Mouse (Mus musculus) frontal cortex, postnatal 14 days (tissue): ENCODE results near the gene Stard7.

Experiments used
- DNase-seq, 2 experiments: peaks; one replicate each; pipeline ENCODE4 v3.0.0; 2022; ENCODE audit warnings: low spot score in 2 of 2

Stard7 gene

DNA sequence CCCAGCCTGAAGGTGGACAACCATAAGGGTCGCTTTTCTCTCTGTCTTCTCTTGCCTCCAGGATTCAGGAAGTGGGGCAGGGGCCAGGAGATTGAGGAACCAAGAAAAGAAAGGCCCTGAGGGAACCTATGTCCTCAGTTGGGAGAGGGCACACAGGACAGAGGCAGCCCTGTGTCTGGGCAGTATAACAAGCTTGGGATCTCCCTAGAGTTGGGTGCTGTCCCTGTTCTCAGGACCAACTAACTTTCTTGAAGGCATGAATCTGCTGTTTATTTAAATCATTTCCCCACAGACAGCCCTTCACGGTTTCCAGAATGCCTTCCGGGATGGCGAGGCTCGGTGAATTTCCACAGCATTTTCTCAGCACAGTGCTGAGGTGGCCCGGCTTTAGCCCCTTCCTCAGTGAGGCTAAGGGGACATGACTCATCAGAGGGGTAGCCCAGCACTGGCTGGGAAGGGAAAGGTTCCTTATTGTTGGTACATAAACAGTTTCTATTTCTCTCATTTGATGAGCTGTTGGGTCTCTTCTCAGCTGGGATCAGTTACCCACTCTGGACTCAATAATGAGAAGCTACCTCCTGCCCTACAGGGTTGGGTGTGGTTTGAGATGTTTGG, 52.8 kb downstream of the Stard7 start:
- no peak for DNase-seq

DNA sequence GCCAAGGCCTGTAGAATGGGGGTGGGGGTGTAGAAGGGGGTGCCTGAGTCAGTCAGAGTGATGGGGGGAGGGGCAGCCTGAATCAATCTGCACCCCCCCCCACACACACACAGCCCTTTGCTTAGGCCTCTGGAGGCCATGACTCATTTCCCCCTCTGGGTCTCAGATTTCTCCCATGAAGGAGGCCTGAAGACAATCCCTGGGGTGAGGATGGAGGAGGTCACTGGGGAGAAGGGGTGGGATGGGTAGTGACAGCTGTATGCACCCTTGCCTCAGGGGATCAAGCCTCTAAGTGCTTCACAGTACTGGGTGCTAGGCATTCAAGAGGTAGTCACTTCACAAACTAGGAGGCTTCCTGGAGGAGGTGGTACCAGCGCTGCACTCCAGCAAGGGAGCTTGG, 53.6 kb downstream of the Stard7 start:
- no peak for DNase-seq

DNA sequence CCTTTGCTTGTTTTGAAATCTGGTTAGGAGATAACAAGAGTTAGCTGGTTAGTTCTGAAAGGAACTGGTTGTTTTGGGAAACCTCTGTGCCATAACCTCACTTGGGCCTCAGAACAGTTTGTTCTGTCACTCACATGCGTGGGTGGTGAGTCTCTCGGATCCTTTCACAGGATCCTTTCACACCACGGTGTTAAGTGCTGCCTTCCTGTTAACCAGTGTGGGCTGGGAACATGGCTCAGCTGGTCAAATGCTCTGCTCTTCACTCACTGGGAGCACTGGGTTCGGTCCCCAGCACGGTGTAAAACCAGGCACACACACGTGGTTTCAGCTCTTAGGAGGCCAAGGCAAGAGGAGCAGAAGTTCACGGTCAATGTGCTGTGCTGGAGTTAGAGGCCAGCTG, 54.4 kb downstream of the Stard7 start:
- no peak for DNase-seq

DNA sequence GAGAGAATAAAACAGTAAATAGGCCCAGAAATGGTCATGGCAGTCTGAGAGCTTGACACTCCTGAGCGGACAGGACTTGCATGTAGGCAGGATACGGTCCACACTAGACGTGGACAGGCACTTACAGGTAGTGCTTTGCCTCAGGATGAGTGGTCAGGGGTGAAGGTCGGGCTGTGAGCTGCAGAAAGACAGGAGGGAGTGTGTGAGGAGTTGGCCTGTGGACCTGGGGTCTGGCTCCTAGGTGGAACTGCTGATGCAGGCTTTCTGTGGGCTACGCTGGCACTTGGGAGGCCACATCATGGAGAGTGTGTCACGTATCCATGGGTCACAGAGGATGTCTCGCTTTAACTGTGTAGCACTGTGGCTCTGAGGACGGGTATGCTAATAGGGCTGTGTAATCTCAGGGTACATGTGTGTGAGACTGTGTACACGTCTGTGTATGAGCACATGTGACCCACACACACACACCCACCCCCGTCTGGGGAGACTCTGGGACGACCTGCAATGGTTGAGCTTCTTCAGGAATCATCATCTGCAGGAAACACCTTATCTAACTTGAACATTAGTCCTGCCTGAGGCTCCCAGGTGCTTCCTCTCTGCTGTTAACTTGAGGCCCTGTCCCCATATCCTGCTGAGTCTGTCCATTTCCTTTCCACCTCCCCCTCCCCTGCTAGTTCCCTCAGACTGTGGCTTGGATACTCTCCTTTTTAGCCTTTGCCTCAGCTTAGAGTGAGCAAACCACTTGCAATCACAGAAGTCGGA, 58.3 kb downstream of the Stard7 start:
- DNase-seq, result no peak

DNA sequence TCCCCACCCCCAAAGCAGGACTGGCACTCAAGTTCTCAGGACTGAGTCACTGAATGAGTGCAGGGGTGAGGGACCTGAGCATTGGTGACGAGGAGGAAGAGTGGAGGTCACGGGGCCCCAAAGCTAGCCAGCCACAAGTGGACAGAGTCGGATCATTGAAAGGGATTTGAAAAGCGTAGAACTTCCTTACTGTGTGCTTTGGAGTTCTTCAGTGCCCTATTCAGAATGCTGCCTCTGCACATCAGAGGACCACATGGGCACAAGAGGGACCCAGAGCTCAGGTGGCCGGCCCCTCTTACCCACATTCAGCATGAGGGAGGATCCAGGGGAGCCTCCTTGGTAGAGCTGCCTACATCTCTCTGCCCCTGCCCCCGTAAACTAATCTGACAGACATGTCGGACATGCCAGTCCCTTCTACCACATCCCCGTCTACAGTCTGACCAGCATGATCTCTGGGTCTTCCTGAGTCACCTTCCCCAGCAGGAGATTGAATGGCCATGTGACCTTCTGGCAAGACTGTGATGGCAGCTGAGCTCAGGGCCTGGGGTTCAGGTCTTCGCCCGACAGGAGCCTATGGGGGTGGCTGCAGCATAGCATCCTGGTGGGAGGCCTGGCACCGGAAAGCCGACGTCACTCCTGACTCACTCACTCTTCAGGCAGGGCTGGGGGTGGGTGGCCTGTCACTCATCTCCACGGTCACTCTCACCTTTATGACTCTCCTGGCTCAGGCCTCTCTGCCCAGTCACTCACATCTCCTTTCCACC, 63.0 kb downstream of the Stard7 start:
- no peak for DNase-seq

DNA sequence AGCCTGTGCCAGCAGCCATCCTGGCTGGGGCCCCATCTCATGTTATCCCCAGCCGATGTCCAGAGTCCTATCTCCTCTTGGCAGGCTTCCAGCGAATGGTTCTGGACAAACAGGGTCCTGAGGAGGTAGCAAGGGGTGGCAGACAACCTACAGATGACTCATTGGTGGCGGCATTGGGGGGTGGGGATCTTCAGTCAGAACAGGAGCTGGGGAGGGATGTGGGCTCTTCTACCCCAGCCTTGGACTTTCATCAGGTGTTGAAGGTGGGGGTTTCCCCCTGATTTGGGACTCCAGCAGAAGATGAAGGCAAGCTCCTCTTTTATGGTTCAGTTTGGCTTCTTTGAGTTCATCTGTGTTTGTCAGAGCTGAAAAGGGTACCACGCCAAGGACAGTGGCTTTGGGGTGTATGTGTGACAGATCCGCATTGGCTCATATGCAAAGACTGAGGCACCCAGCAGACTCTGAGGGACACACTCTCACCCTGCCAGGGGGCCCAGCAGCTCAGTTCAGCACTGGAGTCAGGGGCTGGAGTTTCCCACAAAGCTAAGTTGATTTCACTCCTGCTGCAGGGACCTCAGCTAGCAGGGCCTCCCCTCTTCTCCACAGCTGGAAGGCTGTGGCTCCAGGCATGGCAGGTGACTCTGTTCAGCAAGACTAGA, 64.1 kb downstream of the Stard7 start:
- no peak for DNase-seq

DNA sequence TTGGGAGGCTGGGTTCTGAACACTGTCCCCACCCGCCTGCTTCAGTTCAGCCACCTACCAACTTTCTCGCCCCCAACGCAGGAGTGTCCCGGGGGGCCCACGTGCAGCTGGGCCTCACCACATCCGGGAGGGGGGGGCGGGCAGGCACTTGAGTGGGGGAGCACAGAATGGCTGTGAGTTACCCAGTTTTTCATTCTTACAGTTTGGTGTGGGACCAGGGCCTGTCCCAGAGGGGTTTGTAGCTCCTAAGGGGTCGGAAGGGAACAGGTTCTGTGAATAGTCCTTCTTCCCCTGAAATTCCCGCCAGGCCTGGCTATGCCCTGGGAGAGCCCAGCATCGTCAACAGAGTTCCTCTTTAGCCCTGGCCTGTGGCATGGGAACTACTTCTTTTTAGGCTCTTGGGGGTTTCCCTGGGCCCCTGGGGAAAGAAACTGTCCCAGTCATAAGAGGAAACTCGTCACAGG, 65.1 kb downstream of the Stard7 start:
- no peak for DNase-seq

DNA sequence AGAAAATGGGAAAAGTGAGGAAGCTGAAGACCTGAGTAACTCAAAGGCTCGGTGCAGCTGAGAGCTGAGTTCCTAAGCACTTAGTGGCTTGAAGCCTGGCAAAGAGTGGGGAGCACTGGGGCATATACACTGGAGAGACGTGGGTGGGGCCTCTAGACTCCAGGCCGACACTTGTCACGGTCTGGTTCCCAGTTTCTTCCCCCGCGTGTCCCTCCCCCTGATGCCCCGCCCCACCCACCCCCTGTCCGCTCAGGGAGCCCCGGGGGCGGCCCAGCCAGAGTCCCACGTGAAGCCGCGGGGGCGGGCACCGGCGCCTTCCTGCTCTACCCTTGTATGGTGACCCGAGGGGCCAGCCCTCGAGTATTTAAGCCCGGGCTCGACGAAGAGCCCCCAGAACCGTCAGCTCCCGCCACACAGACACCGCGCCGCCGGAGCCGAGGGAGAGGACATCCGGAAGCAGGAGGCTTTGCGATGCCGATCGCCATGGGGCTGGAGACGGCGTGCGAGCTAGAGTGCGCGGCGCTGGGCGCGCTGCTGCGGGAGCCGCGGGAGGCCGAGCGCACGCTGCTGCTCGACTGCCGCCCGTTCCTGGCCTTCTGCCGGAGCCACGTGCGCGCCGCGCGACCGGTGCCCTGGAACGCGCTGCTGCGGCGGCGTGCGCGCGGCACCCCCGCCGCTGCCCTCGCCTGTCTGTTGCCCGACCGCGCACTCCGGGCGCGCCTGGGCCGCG, 65.9 kb downstream of the Stard7 start, which contains the start of gene Dusp2:
TSS of gene Dusp2 (plus strand) at position 393 of the 730 bp plus-strand sequence.
- DNase-seq, result peak; percentile 39 to 51

DNA sequence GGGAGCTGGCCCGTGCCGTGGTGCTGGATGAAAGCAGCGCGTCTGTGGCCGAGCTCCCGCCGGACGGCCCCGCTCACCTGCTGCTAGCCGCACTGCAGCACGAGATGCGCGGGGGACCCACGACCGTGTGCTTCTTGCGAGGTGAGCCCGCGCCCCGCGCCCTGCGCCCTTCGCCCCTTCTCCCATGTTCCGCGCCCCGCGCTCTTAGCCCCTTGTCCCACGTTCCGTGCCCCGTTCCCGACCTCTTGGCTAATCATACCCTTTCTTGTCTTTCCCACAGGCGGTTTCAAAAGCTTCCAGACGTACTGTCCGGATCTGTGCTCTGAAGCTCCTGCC, 66.4 kb downstream of the Stard7 start:
- DNase-seq, result no peak

DNA sequence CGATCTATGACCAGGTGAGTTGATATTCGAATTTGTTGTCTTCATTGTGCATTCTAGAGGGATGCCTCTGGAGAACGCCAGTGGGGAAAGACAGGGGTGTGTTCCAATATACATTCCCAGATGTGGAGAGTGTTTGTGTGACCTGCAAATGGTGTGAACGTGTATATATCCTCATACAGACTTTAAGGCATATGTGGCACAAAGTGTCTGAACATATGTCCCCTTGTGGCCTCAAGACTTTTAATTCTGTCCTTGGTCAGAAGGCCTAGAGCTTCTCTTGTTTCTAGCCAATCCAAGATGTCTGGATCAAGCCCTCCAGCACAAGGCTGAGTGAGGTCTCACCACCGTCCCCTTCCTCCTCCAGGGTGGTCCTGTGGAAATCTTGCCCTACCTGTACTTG, 66.9 kb downstream of the Stard7 start:
- DNase-seq, result no peak

DNA sequence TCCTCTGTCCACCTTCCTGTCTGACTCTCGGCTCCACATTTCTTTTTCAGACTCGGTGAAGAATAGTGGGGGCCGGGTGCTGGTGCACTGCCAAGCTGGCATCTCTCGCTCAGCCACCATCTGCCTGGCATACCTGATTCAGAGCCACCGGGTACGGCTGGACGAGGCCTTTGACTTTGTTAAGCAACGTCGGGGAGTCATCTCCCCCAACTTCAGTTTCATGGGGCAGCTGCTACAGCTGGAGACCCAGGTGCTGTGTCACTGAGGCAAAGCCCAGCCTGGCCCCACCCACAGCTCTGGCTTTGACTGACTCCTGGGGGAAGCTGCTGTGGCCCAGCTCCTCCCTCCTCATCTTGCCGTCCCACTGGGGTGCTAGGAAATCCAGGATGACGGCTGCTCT, 67.5 kb downstream of the Stard7 start:
- DNase-seq, result no peak

DNA sequence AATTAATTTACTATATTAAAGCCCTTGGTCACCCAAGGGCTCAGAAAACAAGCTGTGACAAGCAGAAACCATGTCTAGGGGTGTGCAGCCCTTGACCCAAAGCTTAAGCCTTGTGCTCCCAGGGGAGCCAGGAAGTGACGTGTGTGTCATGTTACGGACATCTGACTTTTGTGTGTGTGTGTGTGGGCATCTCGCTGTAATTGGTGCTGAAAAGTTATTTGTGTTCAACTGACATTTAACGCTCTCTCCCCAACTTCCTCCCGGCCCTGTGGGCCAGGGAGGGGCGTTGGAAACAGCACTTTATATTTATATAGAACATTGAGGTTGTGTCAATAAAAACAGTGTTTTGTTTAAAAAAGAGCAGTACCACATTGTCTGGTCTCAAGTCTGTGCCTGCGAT, 68.0 kb downstream of the Stard7 start:
- no peak for DNase-seq

DNA sequence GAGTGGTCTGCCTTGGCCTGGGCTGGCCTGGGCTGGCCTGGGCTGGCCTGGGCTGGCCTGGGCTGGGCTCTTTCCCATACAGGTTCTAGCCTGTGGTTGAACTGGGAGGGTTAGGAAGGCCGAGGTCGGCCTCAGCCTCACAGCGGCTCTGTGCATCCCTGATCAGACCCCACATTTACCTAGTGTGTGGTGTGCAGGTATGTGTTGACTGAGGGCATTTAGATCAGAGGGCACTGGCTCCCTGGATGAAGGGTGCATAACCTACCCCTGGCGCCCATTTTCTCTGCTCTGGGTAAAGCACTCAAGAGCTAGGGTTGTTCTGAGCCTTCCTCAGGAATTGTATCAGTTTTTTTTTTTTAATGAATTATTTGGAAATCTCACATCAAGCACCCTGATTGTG, 68.4 kb downstream of the Stard7 start, which contains the start of gene Astl:
TSS of gene Astl (plus strand) at position 224 of the 400 bp plus-strand sequence.
- no peak for DNase-seq

DNA sequence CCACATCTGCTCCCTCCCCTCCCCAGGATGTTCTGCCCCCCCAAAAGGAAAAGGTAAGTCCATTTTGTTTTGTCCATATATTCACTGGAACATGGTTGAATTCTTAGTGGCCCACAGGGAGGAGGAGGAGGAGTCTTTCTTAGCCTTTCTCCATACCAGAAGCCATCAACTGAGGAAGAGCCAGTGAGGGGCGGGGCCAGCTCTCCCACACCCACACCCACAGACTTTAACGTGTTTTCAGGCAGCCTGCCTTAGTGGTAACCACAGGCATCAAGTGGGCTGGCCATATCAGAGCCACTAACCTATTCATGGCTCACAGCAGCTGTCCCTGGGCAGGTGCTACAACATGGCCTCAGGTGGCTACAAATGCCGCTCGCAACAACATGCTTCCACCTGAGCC, 68.8 kb downstream of the Stard7 start:
- DNase-seq, result no peak

DNA sequence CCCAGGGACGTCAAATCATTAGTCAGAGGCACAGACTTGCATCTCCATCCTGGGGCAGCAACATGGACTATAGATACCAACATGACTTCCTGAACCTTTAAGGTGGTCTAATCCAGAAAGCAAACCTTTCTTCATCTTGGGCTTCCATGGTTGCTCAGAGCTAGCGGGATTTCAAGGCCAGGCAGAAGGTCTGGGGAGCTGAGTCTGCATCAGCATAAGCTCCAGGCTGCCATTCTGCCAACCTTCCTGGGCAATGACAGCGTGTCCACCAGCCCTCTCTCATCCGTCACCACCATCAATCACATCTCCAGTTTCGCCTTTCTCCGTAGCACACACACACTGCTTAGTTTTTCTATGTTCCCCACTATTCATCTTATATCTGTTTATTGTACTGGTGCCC, 69.2 kb downstream of the Stard7 start:
- no peak for DNase-seq

DNA sequence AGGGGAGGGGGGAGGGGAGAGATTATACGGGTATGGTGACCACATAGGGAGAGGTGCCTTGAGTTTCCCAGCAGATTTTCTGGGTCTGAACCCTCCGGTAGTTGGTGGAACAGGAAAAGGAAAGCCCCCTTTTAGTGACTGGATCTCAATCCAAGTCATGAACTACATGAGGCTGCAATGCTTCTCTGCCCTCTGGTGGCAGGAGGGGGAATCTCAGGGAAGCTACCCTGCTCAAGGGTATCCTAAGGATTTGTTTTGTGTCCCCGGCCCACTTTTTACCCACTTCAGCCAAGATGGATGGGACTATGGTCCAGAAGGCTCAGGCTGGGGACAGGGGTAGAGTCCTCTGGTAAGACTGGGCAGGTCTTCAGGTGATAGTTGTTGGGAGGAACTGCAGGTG, 71.1 kb downstream of the Stard7 start:
- peak in 1 of 2 experiments; percentile 44 for DNase-seq

DNA sequence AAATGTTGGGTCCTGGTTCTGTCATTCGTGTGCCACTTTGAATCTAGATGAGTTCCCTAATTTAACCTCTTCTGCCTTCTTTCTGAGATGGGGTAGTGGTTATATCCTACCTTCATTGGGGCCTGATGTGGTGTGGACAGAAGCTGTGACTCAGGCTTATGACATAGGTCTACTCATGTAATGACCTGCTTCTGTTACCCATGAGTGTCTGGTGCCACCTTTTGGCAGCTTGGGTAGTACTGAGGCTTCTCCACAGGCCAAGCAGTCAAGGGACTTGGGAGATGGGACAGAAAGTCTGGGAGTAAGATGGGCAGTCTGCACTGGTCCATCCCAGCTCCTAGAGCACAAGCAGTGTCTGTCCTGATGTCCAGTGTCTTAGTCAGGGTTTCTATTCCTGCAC, 76.3 kb downstream of the Stard7 start:
- no peak for DNase-seq

DNA sequence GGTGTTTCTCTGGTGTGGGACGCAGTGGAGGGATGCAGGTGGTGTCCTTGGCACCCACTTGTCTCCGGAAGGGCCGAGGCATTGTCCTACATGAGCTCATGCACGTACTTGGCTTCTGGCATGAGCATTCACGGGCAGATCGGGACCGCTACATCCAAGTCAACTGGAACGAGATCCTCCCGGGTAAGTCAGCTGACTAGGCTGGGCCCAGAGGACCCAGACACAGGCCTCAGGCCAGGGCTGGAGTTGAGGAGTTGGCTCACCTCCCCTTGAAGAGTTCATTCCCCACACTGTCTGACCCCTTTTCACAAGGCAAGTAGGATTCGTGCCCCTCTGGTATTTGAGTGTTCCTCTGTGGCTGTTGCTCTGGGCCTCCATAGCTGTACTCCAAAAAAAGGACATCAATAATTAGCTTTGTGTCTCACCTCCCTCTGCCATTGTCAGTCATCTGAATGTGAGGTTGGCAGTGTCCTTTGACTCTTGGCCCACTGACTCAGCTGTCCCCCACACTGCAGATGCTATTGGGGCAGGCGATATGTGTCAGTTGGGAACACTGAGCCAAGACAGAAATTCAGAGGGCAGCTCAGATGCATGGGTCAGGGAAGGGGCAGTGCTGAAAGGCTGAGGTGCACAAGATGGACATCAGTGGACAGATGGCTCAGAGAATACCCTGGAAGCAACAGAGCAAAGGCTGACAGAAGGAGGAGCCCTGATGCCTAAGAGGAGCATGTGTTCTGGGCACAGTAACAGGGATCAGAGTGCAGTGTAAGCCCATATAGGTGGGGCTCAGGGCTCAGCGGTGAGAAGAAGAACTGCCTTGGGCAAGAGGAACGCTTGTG, 77.3 kb downstream of the Stard7 start:
- no peak for DNase-seq
